Mouse (Mus musculus) intestine, postnatal 0 days (tissue): ENCODE data around the gene Tom1l2. TPM values are rescaled to one million over a fixed set of nuclear protein-coding genes. Genes with fewer than 3 reads are reported as not detected.

Experiments
- ATAC-seq: fragments of 200-750 bp; cut with Nextera tagmentation; 2 replicates; pipeline ENCODE4 v1.8.0; 2017; ENCODE audit warnings: mild to moderate bottlenecking, moderate TSS enrichment, moderate library complexity
- H3K27ac ChIP-seq: fragments of 300-500 bp; sonication (generic); 2 replicates; pipeline ENCODE4 v1.5.1; 2014; ENCODE audit warnings: mild to moderate bottlenecking, low read depth, low read length, moderate library complexity
- H3K27me3 ChIP-seq: fragments of 300-500 bp; sonication (generic); replicated peaks from 2 replicates; pipeline ENCODE4 v1.6.1; 2014; ENCODE audit warnings: low read length, mixed read lengths; ENCODE audit not compliant: control insufficient read depth, insufficient read depth
- H3K36me3 ChIP-seq: fragments of 300-500 bp; sonication (generic); 2 replicates; pipeline ENCODE4 v1.6.1; 2014; ENCODE audit warnings: mild to moderate bottlenecking, moderate library complexity; ENCODE audit not compliant: control insufficient read depth, insufficient read depth
- H3K4me1 ChIP-seq: fragments of 300-500 bp; sonication (generic); replicated peaks from 2 replicates; pipeline ENCODE4 v1.6.1; 2014; ENCODE audit warnings: antibody characterized with exemption, low read length, mixed read lengths; ENCODE audit not compliant: control insufficient read depth, insufficient read depth
- H3K4me2 ChIP-seq: fragments of 300-500 bp; sonication (generic); replicated peaks from 2 replicates; pipeline ENCODE4 v1.6.1; 2014; ENCODE audit warnings: low read depth, mild to moderate bottlenecking, moderate library complexity
- H3K4me3 ChIP-seq: fragments of 300-500 bp; sonication (generic); 2 replicates; pipeline ENCODE4 v1.5.1; 2014; ENCODE audit warnings: low read depth, low read length
- H3K9ac ChIP-seq: fragments of 300-500 bp; sonication (generic); 2 replicates; pipeline ENCODE4 v1.6.1; 2014; ENCODE audit warnings: mild to moderate bottlenecking, low read depth, low read length
- H3K9me3 ChIP-seq: fragments of 300-500 bp; sonication (generic); 2 replicates; pipeline ENCODE4 v1.6.1; 2016; ENCODE audit warnings: mixed run types; ENCODE audit not compliant: control insufficient read depth
- CTCF ChIP-seq: sonication (generic); IDR thresholded peaks from 2 replicates; pipeline ENCODE4 v1.5.1; 2016; ENCODE audit warnings: low read depth, mild to moderate bottlenecking, control low read depth, antibody characterized with exemption, moderate library complexity
- WGBS: fragments of 180-500 bp; shearing (Covaris S2); extraction: QIAGEN DNeasy Blood & Tissue Kit; methylation state at CpG from one replicate; pipeline ENCODE4 v1.1.7; 2014; 5-methylcytosine and 5-hydroxymethylcytosine counted together
- polyA plus RNA-seq: library from polyadenylated mRNA; unstranded; fragments of >200 nt; fragmentation: Nextera tagmentation; extraction: Ambion mirVana; gene quantifications from 2 replicates; pipeline ENCODE4 v1.2.1, GENCODE M21; 2015

Tom1l2 gene
- polyA plus RNA-seq, 1 experiment from 2014 or later: 29.6 TPM

GRCm38 (mm10) chr11:60231326-60231725 is 121.4 kb downstream of the Tom1l2 start:
- TF ChIP-seq CTCF: no peak
- Histone ChIP-seq H3K9me3 (no peaks in the 10 kb centered on the region), H3K27ac (0 out of 2 replicates have a peak overlapping the region, but pooled peaks have one; percentile 81), H3K4me2 (no peak overlapping the region), H3K4me1 (peaks cover 7% of the 10 kb centered on the region), H3K36me3 (peaks cover 25% of the 10 kb centered on the region; the same call in 1 of the 2 replicates), H3K4me3 (no peak overlapping the region), H3K9ac (no peak overlapping the region), H3K27me3 (no peaks in the 10 kb centered on the region)
- 75% methylated on average over 3 of the region's 3 CpGs for WGBS
- no peak for ATAC-seq

GRCm38 (mm10) chr11:60230512-60230911 is 122.2 kb downstream of the Tom1l2 start:
- Histone ChIP-seq H3K9ac (0 out of 2 replicates have a peak overlapping the region, but pooled peaks have one; percentile 3), H3K4me1 (peaks cover 7% of the 10 kb centered on the region), H3K4me3 (no peak overlapping the region), H3K4me2 (no peak overlapping the region), H3K36me3 (peaks cover 25% of the 10 kb centered on the region; the same call in 1 of the 2 replicates), H3K27ac (peak overlapping the region; percentile 81), H3K27me3 (no peaks in the 10 kb centered on the region), H3K9me3 (no peaks in the 10 kb centered on the region)
- TF ChIP-seq CTCF: no peak
- peak; percentile 4; the same call in 1 of the 2 replicates for ATAC-seq
- 59% methylated on average over 7 of the region's 7 CpGs for WGBS

GRCm38 (mm10) chr11:60229821-60230220 is 122.9 kb downstream of the Tom1l2 start:
- H3K9ac ChIP-seq: no peak overlapping the region
- peaks cover 7% of the 10 kb centered on the region for H3K4me1 ChIP-seq
- H3K36me3 ChIP-seq: peaks cover 25% of the 10 kb centered on the region; the same call in 1 of the 2 replicates
- peak overlapping the region; percentile 81 for H3K27ac ChIP-seq
- H3K27me3 ChIP-seq: no peaks in the 10 kb centered on the region
- 36% methylated on average over 13 of the region's 13 CpGs for WGBS
- TF ChIP-seq CTCF: no peak
- no peak overlapping the region for H3K4me3 ChIP-seq
- no peaks in the 10 kb centered on the region for H3K9me3 ChIP-seq
- 0 out of 2 replicates have a peak overlapping the region, but pooled peaks have one; percentile 21 for H3K4me2 ChIP-seq
- ATAC-seq: peak; percentile 87

GRCm38 (mm10) chr11:60228525-60228924 is 124.2 kb downstream of the Tom1l2 start:
- Histone ChIP-seq H3K9me3 (no peaks in the 10 kb centered on the region), H3K27me3 (no peaks in the 10 kb centered on the region), H3K27ac (no peak overlapping the region), H3K4me3 (no peak overlapping the region), H3K4me1 (peaks cover 7% of the 10 kb centered on the region), H3K36me3 (peaks cover 25% of the 10 kb centered on the region; the same call in 1 of the 2 replicates), H3K4me2 (no peak overlapping the region), H3K9ac (no peak overlapping the region)
- TF ChIP-seq CTCF: no peak
- WGBS: 49% methylated on average over 3 of the region's 3 CpGs
- no peak for ATAC-seq

GRCm38 (mm10) chr11:60225874-60226273 is 126.8 kb downstream of the Tom1l2 start:
- 75% methylated on average over 1 of the region's 1 CpGs for WGBS
- H3K4me3 ChIP-seq: no peak overlapping the region
- no peak for TF ChIP-seq CTCF
- no peak for ATAC-seq
- no peak overlapping the region; the same call in 1 of the 2 replicates for H3K9ac ChIP-seq
- H3K27me3 ChIP-seq: no peaks in the 10 kb centered on the region
- peaks cover 25% of the 10 kb centered on the region; the same call in 1 of the 2 replicates for H3K36me3 ChIP-seq
- H3K4me2 ChIP-seq: no peak overlapping the region
- H3K27ac ChIP-seq: no peak overlapping the region
- no peaks in the 10 kb centered on the region for H3K9me3 ChIP-seq
- H3K4me1 ChIP-seq: peaks cover 11% of the 10 kb centered on the region

- Histone ChIP-seq H3K27ac (no peak overlapping the region), H3K4me2 (no peak overlapping the region), H3K9ac (no peak overlapping the region), H3K4me3 (no peak overlapping the region), H3K27me3 (no peaks in the 10 kb centered on the region), H3K4me1 (peaks cover 13% of the 10 kb centered on the region), H3K9me3 (no peaks in the 10 kb centered on the region), H3K36me3 (peaks cover 23% of the 10 kb centered on the region; the same call in 1 of the 2 replicates)
- peak; percentile 55 for TF ChIP-seq CTCF
- ATAC-seq: no peak
- 67% methylated on average over 4 of the region's 4 CpGs for WGBS
These were observed 128.0 kb downstream of the Tom1l2 start for GRCm38 (mm10) chr11:60224676-60225075.
